Mouse (Mus musculus): ENCODE results near the gene Ccr1.

Ccr1 gene

GRCm38 (mm10) chr9:123925101-123925946 lies 43.2 kb downstream of the Ccr1 start:
- DNase-seq: peak; percentile 84

GRCm38 (mm10) chr9:123924589-123925066 lies 43.9 kb downstream of the Ccr1 start:
- peak; percentile 65 for DNase-seq

GRCm38 (mm10) chr9:123924035-123924434 lies 44.5 kb downstream of the Ccr1 start:
- DNase-seq: peak; percentile 32

GRCm38 (mm10) chr9:123923146-123923991 lies 45.1 kb downstream of the Ccr1 start:
- DNase-seq: no peak
